Mouse (Mus musculus): ENCODE measurements around the gene Tmtc1. TPM values are rescaled to one million over a fixed set of nuclear protein-coding genes. Genes with fewer than 3 reads are reported as not detected.

Gene Tmtc1
- polyA plus RNA-seq (2014; fragmentation: Illumina TruSeq; extraction: RNeasy Lipid Tissue Mini Kit (QIAGEN cat#74804); ENCODE audit: low replicate concordance), result 4.5 TPM

DNA sequence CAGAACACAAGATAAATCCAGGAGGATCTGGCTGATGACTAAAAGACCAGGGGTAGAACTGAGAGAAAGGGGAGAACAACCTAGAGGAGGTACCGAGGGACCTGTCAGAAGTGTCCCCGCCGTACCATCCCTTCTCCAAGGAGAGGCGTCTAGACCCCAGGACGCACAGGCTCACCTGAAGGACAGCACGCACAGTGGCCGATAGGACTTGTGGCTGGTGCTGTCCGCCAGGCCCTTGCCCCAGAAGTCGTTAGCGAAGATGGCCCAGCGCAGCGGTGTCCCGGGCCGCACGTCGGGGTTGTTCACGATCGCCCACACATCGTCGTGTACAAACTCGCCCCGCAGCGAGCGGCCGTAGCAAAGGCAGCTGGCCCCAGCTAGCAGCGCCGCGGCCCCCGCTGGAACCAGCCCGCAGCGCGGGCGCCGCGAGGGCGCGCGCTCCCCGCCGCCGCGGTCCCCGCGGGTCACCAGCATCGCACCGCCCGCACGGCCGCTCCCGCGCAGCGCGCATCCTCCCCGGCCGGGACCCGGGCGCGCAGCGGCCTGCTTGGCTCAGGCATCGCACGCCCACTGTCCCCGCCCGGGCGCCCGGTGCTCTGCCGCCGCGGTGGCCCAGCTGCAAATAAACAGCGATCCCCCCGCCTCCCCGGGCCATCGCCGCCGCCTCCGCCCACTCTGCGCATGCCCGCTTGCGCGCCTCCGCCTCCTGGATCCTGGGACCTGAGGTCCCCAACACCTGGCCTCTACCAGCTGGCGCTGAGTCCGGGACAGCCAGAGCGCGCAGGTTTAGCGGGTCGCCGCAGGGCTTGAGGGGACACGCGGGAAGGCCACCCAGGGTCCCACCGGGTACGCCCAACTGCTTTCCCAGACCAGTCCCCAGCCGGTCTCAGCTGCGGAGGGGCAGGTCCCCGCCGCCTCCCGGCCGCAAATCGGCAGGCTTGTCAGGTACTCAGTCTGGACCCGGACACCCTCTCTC, at the start of gene Tmtc1:
Tmtc1 (minus strand) TSS at position 664 of the 976 bp plus-strand sequence.

GRCm38 (mm10) chr6:148211897-148212680, 232.1 kb downstream of the Tmtc1 start, which contains the start of gene Ergic2:
Ergic2 (minus strand) TSS chr6:148212374.

Other genes with a start within 250 kb of the Tmtc1 start
- 516 TPM for gene Ergic2, start 232.0 kb downstream of the Tmtc1 start, polyA plus RNA-seq (2014; fragmentation: Illumina TruSeq; extraction: RNeasy Lipid Tissue Mini Kit (QIAGEN cat#74804); ENCODE audit: low replicate concordance)